Mouse (Mus musculus): ENCODE measurements around the gene Tmprss2. TPM values are rescaled to one million over a fixed set of nuclear protein-coding genes. Genes with fewer than 3 reads are reported as not detected.
"Not testable (repeated sequence)": the region's sequence is repeated elsewhere in the genome, so short reads cannot be mapped to it uniquely, and the experiment has no call there.

Tmprss2 gene
- polyA plus RNA-seq, 1 experiment from 2014 or later, result 0.23 TPM

GRCm38 (mm10) chr16:97600591-97600990 is 10.4 kb downstream of the Tmprss2 start:
- Histone ChIP-seq H3K27ac (ENCODE audit: low read depth, low read length) (no peak overlapping the region), H3K36me3 (ENCODE audit: control insufficient read depth, insufficient read depth, low read length) (no peaks in the 10 kb centered on the region), H3K4me3 (ENCODE audit: low read depth, low read length) (no peak overlapping the region), H3K4me1 (ENCODE audit: control insufficient read depth, insufficient read depth, low read length) (no peaks in the 10 kb centered on the region), H3K9ac (ENCODE audit: low read length) (no peak overlapping the region), H3K27me3 (ENCODE audit: control insufficient read depth, insufficient read depth, low read length) (no peaks in the 10 kb centered on the region), H3K4me2 (ENCODE audit: low read depth) (no peak overlapping the region), H3K9me3 (ENCODE audit: control insufficient read depth, low read length) (no peaks in the 10 kb centered on the region)
- DNase-seq (ENCODE audit: low spot score) (no peak), ATAC-seq (ENCODE audit: insufficient read depth, low FRiP score, low TSS enrichment) (no peak)
- WGBS, result 83% methylated on average over 2 of the region's 2 CpGs

- Histone ChIP-seq H3K4me1 (ENCODE audit: control insufficient read depth, insufficient read depth, low read length) (no peaks in the 10 kb centered on the region), H3K9ac (ENCODE audit: low read length) (no peak overlapping the region), H3K27me3 (ENCODE audit: control insufficient read depth, insufficient read depth, low read length) (no peaks in the 10 kb centered on the region), H3K4me2 (ENCODE audit: low read depth) (no peak overlapping the region), H3K36me3 (ENCODE audit: control insufficient read depth, insufficient read depth, low read length) (no peaks in the 10 kb centered on the region), H3K4me3 (ENCODE audit: low read depth, low read length) (no peak overlapping the region), H3K9me3 (ENCODE audit: control insufficient read depth, low read length) (no peaks in the 10 kb centered on the region), H3K27ac (ENCODE audit: low read depth, low read length) (no peak overlapping the region)
- ATAC-seq (ENCODE audit: insufficient read depth, low FRiP score, low TSS enrichment) (no peak), DNase-seq (ENCODE audit: low spot score) (no peak)
- WGBS, result 90% methylated on average over 2 of the region's 2 CpGs
Observed at GRCm38 (mm10) chr16:97598046-97598445, 12.9 kb downstream of the Tmprss2 start.

DNA sequence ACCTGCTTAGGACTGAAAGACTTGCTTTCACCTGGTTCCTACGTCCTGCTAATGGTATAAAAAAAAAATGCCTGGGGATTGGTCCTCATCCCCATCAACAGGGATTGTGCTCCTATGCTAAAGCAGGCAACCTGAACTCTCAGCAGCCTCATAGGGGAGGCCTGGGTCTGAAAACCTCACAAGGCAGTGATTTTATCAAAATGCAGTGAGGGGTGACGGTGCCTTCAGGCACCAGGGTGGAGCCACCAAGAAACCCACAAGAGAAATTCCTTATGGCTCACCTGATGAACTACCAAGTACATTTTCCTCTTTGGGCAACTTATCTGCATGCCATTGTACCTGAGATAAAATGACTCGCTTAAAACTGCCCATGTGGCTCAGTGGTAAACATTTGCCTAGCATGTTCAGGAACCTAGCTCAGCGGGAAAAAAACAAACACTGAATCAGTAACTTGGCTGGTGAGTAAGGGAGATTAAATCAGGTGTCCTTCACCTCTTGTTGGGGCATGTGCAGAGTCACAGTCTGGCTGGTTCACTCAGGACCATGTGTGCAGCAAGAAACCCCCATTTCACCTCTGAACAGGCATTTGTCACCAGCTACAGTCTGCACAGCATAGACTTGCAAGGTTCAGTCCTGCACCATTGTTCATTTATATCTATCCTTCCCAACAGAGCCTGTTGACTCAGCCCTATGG is 17.0 kb downstream of the Tmprss2 start:
- DNase-seq (ENCODE audit: low spot score) (no peak), ATAC-seq (ENCODE audit: insufficient read depth, low FRiP score, low TSS enrichment) (no peak)
- Histone ChIP-seq H3K9ac (ENCODE audit: low read length) (no peak overlapping the region), H3K36me3 (ENCODE audit: control insufficient read depth, insufficient read depth, low read length) (no peaks in the 10 kb centered on the region), H3K27ac (ENCODE audit: low read depth, low read length) (no peak overlapping the region), H3K4me1 (ENCODE audit: control insufficient read depth, insufficient read depth, low read length) (no peaks in the 10 kb centered on the region), H3K4me2 (ENCODE audit: low read depth) (no peak overlapping the region), H3K27me3 (ENCODE audit: control insufficient read depth, insufficient read depth, low read length) (no peaks in the 10 kb centered on the region), H3K9me3 (ENCODE audit: control insufficient read depth, low read length) (no peaks in the 10 kb centered on the region), H3K4me3 (ENCODE audit: low read depth, low read length) (no peak overlapping the region)
- 79% methylated on average over 4 of the region's 4 CpGs for WGBS

DNA sequence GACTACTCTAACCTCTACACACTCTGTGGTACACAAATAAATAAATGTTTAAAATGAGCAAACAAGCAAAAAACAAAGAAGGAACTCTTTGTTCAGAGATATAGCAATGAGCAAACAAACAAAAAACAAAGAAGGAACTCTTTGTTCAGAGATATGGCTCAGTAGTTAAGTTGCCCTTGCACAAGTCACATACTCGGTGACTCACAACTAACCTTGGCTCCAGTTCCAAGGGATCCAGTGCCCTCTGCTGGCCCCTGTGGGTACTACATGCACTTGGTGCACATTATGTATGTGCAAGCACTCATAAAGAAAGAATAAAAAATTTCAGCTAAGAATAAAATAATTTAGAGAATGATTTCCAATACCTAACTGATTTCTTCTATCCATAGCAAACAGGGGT is 17.9 kb downstream of the Tmprss2 start:
- Histone ChIP-seq H3K27me3 (ENCODE audit: control insufficient read depth, insufficient read depth, low read length) (no peaks in the 10 kb centered on the region), H3K36me3 (ENCODE audit: control insufficient read depth, insufficient read depth, low read length) (no peaks in the 10 kb centered on the region), H3K27ac (ENCODE audit: low read depth, low read length) (no peak overlapping the region), H3K9ac (ENCODE audit: low read length) (no peak overlapping the region), H3K9me3 (ENCODE audit: control insufficient read depth, low read length) (no peaks in the 10 kb centered on the region), H3K4me3 (ENCODE audit: low read depth, low read length) (no peak overlapping the region), H3K4me2 (ENCODE audit: low read depth) (no peak overlapping the region), H3K4me1 (ENCODE audit: control insufficient read depth, insufficient read depth, low read length) (no peaks in the 10 kb centered on the region)
- ATAC-seq (ENCODE audit: insufficient read depth, low FRiP score, low TSS enrichment) (no peak), DNase-seq (ENCODE audit: low spot score) (peak; percentile 75)
- 57% methylated on average over 1 of the region's 1 CpGs for WGBS

DNA sequence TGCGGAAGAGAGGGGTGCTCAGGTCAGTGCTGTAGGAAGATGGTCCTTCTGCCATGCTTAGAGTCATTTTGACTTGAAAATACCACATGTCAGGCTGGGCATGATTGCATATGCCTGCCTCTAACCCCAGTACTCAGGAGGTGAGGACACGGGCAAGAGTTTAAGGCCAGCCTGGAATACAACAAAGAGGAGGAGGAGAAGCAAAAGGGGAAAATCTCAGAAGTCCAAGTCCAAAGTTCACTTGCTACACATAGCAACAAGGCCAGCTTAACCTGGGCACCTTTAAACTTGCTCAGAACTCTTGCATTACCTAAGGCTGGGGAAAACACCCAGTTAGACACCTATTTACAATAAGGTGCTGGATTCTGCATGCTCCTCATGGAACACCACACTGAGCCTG is 19.5 kb downstream of the Tmprss2 start:
- DNase-seq (ENCODE audit: low spot score), result no peak
- H3K9ac ChIP-seq (ENCODE audit: low read length), result no peak overlapping the region
- H3K36me3 ChIP-seq (ENCODE audit: control insufficient read depth, insufficient read depth, low read length), result no peaks in the 10 kb centered on the region
- H3K27me3 ChIP-seq (ENCODE audit: control insufficient read depth, insufficient read depth, low read length), result no peaks in the 10 kb centered on the region
- H3K27ac ChIP-seq (ENCODE audit: low read depth, low read length), result no peak overlapping the region
- H3K4me2 ChIP-seq (ENCODE audit: low read depth), result no peak overlapping the region
- no peaks in the 10 kb centered on the region for H3K4me1 ChIP-seq (ENCODE audit: control insufficient read depth, insufficient read depth, low read length)
- H3K9me3 ChIP-seq (ENCODE audit: control insufficient read depth, low read length), result no peaks in the 10 kb centered on the region
- WGBS, result 91% methylated on average over 2 of the region's 2 CpGs
- H3K4me3 ChIP-seq (ENCODE audit: low read depth, low read length), result no peak overlapping the region
- ATAC-seq (ENCODE audit: insufficient read depth, low FRiP score, low TSS enrichment), result no peak

DNA sequence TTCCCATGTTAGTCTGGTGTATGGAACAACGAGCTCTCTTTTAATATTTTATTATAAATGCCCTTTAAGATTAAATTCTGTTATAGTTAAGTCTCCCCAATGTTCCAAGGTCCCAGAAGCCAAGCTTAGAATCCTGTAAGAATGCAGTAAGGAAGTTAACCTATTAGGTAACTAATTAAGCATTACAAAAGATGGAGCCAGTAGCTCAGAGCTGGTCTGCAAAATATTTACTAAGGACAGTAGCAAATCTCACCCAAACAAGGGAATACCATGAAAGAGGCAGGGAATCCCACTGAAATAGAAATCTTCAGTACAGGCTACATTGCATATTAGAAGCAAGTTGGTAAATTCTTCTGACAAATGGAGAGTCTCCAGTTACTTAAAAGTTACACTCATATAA is 28.1 kb downstream of the Tmprss2 start:
- DNase-seq (ENCODE audit: low spot score); H3K9ac ChIP-seq (ENCODE audit: low read length); H3K4me2 ChIP-seq (ENCODE audit: low read depth); H3K9me3 ChIP-seq (ENCODE audit: control insufficient read depth, low read length); H3K27me3 ChIP-seq (ENCODE audit: control insufficient read depth, insufficient read depth, low read length); H3K36me3 ChIP-seq (ENCODE audit: control insufficient read depth, insufficient read depth, low read length); H3K27ac ChIP-seq (ENCODE audit: low read depth, low read length); ATAC-seq (ENCODE audit: insufficient read depth, low FRiP score, low TSS enrichment); H3K4me3 ChIP-seq (ENCODE audit: low read depth, low read length); H3K4me1 ChIP-seq (ENCODE audit: control insufficient read depth, insufficient read depth, low read length): not testable (repeated sequence)
- WGBS, result 85% methylated on average over 1 of the region's 1 CpGs

DNA sequence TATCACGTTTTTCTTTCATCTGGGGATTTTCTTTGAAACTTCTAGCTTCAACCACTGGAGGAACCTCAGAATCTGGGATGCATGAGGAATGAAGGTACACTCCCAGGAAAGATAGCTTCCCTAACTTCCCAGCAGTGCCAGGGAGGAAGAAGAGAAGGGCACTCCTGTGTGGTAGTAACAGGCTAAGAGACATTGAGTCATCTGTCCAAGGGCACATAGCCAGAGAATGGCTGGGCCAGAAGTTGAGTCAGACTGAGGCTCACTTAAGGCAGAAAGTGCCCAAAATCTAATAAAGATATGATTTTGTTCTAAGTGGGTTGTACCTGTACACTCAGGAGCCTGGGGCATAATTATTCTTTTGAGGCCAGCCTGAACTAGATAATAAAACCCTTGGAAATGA is 41.6 kb downstream of the Tmprss2 start:
- H3K9me3 ChIP-seq (ENCODE audit: control insufficient read depth, low read length), result no peaks in the 10 kb centered on the region
- H3K4me3 ChIP-seq (ENCODE audit: low read depth, low read length), result no peak overlapping the region
- ATAC-seq (ENCODE audit: insufficient read depth, low FRiP score, low TSS enrichment) (no peak), DNase-seq (ENCODE audit: low spot score) (no peak)
- no peak overlapping the region for H3K4me2 ChIP-seq (ENCODE audit: low read depth)
- H3K9ac ChIP-seq (ENCODE audit: low read length), result no peak overlapping the region
- H3K27ac ChIP-seq (ENCODE audit: low read depth, low read length), result no peak overlapping the region
- H3K27me3 ChIP-seq (ENCODE audit: control insufficient read depth, insufficient read depth, low read length), result no peaks in the 10 kb centered on the region
- no peaks in the 10 kb centered on the region for H3K36me3 ChIP-seq (ENCODE audit: control insufficient read depth, insufficient read depth, low read length)
- 45% methylated on average over 1 of the region's 1 CpGs for WGBS
- H3K4me1 ChIP-seq (ENCODE audit: control insufficient read depth, insufficient read depth, low read length), result no peaks in the 10 kb centered on the region

GRCm38 (mm10) chr16:97568662-97569061 is 42.3 kb downstream of the Tmprss2 start:
- 64% methylated on average over 9 of the region's 9 CpGs for WGBS
- peak; percentile 19 for DNase-seq (ENCODE audit: low spot score)

GRCm38 (mm10) chr16:97544340-97544739 is 66.7 kb downstream of the Tmprss2 start:
- Histone ChIP-seq H3K4me2 (ENCODE audit: low read depth) (no peak overlapping the region), H3K4me1 (ENCODE audit: control insufficient read depth, insufficient read depth, low read length) (no peaks in the 10 kb centered on the region), H3K9ac (ENCODE audit: low read length) (no peak overlapping the region), H3K27ac (ENCODE audit: low read depth, low read length) (no peak overlapping the region), H3K36me3 (ENCODE audit: control insufficient read depth, insufficient read depth, low read length) (no peaks in the 10 kb centered on the region), H3K4me3 (ENCODE audit: low read depth, low read length) (no peak overlapping the region), H3K27me3 (ENCODE audit: control insufficient read depth, insufficient read depth, low read length) (no peaks in the 10 kb centered on the region), H3K9me3 (ENCODE audit: control insufficient read depth, low read length) (no peaks in the 10 kb centered on the region)
- ATAC-seq (ENCODE audit: insufficient read depth, low FRiP score, low TSS enrichment), result no peak
- DNase-seq (ENCODE audit: low spot score), result no peak
- WGBS, result 84% methylated on average over 4 of the region's 4 CpGs

More at GRCm38 (mm10) chr16:97568662-97569061, 42.3 kb downstream of the Tmprss2 start:
- no peaks in the 10 kb centered on the region for H3K9me3 ChIP-seq (ENCODE audit: control insufficient read depth, low read length)
- no peaks in the 10 kb centered on the region for H3K27me3 ChIP-seq (ENCODE audit: control insufficient read depth, insufficient read depth, low read length)
- no peaks in the 10 kb centered on the region for H3K36me3 ChIP-seq (ENCODE audit: control insufficient read depth, insufficient read depth, low read length)
- ATAC-seq (ENCODE audit: insufficient read depth, low FRiP score, low TSS enrichment), result no peak
- H3K27ac ChIP-seq (ENCODE audit: low read depth, low read length), result no peak overlapping the region
- H3K4me1 ChIP-seq (ENCODE audit: control insufficient read depth, insufficient read depth, low read length), result no peaks in the 10 kb centered on the region
- no peak overlapping the region for H3K4me2 ChIP-seq (ENCODE audit: low read depth)
- no peak overlapping the region for H3K9ac ChIP-seq (ENCODE audit: low read length)
- H3K4me3 ChIP-seq (ENCODE audit: low read depth, low read length), result no peak overlapping the region
